Mouse (Mus musculus) hindbrain, embryonic 12.5 days (tissue): ENCODE measurements around the gene Serpina12. TPM values are rescaled to one million over a fixed set of nuclear protein-coding genes. Genes with fewer than 3 reads are reported as not detected.

Experiments used
- polyA plus RNA-seq: library from polyadenylated mRNA; unstranded; fragments of >200 nt; fragmentation: Nextera tagmentation; extraction: Ambion mirVana; gene quantifications from 2 replicates; pipeline ENCODE4 v1.2.1, GENCODE M21; 2016

The Serpina12 gene
- polyA plus RNA-seq, 1 experiment from 2014 or later = not detected

Other genes starting within 250 kb of the Serpina12 start
- gene Serpina1b, start 214.1 kb downstream of the Serpina12 start, polyA plus RNA-seq = not detected in 2 replicates
- gene Serpina1a, start 180.9 kb downstream of the Serpina12 start, polyA plus RNA-seq = not detected in 2 replicates
- not detected in 2 replicates for gene Serpina1c, start 139.6 kb downstream of the Serpina12 start, polyA plus RNA-seq
- gene Serpina1e, start 85.5 kb downstream of the Serpina12 start, polyA plus RNA-seq = not detected in 2 replicates
- gene Serpina11, start 54.5 kb downstream of the Serpina12 start, polyA plus RNA-seq = not detected in 2 replicates
- 0.08 TPM in 1 of 2 replicates, not detected in the other for gene Serpina9, start 30.7 kb downstream of the Serpina12 start, polyA plus RNA-seq
- gene Serpina5, start 56.7 kb upstream of the Serpina12 start, polyA plus RNA-seq = not detected in 2 replicates
- not detected in 2 replicates for gene Serpina3a, start 68.3 kb upstream of the Serpina12 start, polyA plus RNA-seq
- not detected in 2 replicates for gene Serpina3b, start 83.6 kb upstream of the Serpina12 start, polyA plus RNA-seq
- not detected in 2 replicates for gene Serpina3c, start 109.4 kb upstream of the Serpina12 start, polyA plus RNA-seq
- gene Serpina3f, start 170.1 kb upstream of the Serpina12 start, polyA plus RNA-seq = 0.14 and 0.34 TPM in 2 replicates
- 0.40 and 0.61 TPM in 2 replicates for gene Serpina3g, start 191.8 kb upstream of the Serpina12 start, polyA plus RNA-seq
- 0.23 and 0.25 TPM in 2 replicates for gene Serpina3i, start 218.7 kb upstream of the Serpina12 start, polyA plus RNA-seq